Mouse (Mus musculus) midbrain, postnatal 0 days (tissue): ENCODE measurements around the gene Rit1. TPM values are rescaled to one million over a fixed set of nuclear protein-coding genes. Genes with fewer than 3 reads are reported as not detected.

ENCODE experiments used
- ATAC-seq: fragments of 200-750 bp; cut with Nextera tagmentation; 2 replicates; pipeline ENCODE4 v1.8.0; 2017; ENCODE audit warnings: moderate number of reproducible peaks, mild to moderate bottlenecking, moderate TSS enrichment, moderate library complexity; ENCODE audit not compliant: low FRiP score
- DNase-seq: peaks from one replicate; pipeline ENCODE4 v3.0.0-alpha.2; 2015; ENCODE audit warnings: low spot score
- H3K27ac ChIP-seq: fragments of 300-500 bp; sonication (generic); 2 replicates; pipeline ENCODE4 v1.5.1; 2014; ENCODE audit warnings: low read depth, mild to moderate bottlenecking, low read length, mixed read lengths
- H3K27me3 ChIP-seq: fragments of 300-500 bp; sonication (generic); 2 replicates; pipeline ENCODE4 v1.6.1; 2014; ENCODE audit warnings: low read length, control low read depth, mixed read lengths; ENCODE audit not compliant: insufficient read depth
- H3K36me3 ChIP-seq: fragments of 300-500 bp; sonication (generic); 2 replicates; pipeline ENCODE4 v1.6.1; 2014; ENCODE audit warnings: low read length, control low read depth, mixed read lengths; ENCODE audit not compliant: insufficient read depth
- H3K4me1 ChIP-seq: fragments of 300-500 bp; sonication (generic); 2 replicates; pipeline ENCODE4 v1.6.1; 2014; ENCODE audit warnings: mild to moderate bottlenecking, control low read depth, antibody characterized with exemption, low read length, mixed read lengths; ENCODE audit not compliant: insufficient read depth
- H3K4me2 ChIP-seq: fragments of 300-500 bp; sonication (generic); 2 replicates; pipeline ENCODE4 v1.6.1; 2014; ENCODE audit warnings: low read depth, mild to moderate bottlenecking, low read length, mixed read lengths; ENCODE audit not compliant: poor library complexity, severe bottlenecking
- H3K4me3 ChIP-seq: fragments of 300-500 bp; sonication (generic); 2 replicates; pipeline ENCODE4 v1.5.1; 2014; ENCODE audit warnings: low read depth, mild to moderate bottlenecking, low read length, moderate library complexity
- H3K9ac ChIP-seq: fragments of 300-500 bp; sonication (generic); replicated peaks from 2 replicates; pipeline ENCODE4 v1.6.1; 2014; ENCODE audit warnings: mild to moderate bottlenecking, low read length, moderate library complexity, mixed read lengths; ENCODE audit not compliant: poor library complexity, severe bottlenecking
- H3K9me3 ChIP-seq: fragments of 300-500 bp; sonication (generic); 2 replicates; pipeline ENCODE4 v1.6.1; 2016; ENCODE audit warnings: low read length, control low read depth
- CTCF ChIP-seq: IDR thresholded peaks from 2 replicates; pipeline ENCODE4 v1.5.1; 2016; ENCODE audit warnings: antibody characterized with exemption, mild to moderate bottlenecking
- WGBS: fragments of 180-500 bp; shearing (Covaris S2); extraction: QIAGEN DNeasy Blood & Tissue Kit; methylation state at CpG from one replicate; pipeline ENCODE4 v1.1.7; 2014; 5-methylcytosine and 5-hydroxymethylcytosine counted together
- polyA plus RNA-seq: library from polyadenylated mRNA; unstranded; fragments of >200 nt; fragmentation: Nextera tagmentation; extraction: Ambion mirVana; gene quantifications from 2 replicates; pipeline ENCODE4 v1.2.1, GENCODE M21; 2015
- total RNA-seq: library from RNA; depleted of rRNA; stranded (reverse); fragments of >200 nt; gene quantifications from 2 replicates; pipeline ENCODE4 v1.2.3, GENCODE M21; 2014

Rit1 gene
- total and polyA plus RNA-seq, 2 experiments from 2014 or later = 73.5 to 88.3 TPM

DNA sequence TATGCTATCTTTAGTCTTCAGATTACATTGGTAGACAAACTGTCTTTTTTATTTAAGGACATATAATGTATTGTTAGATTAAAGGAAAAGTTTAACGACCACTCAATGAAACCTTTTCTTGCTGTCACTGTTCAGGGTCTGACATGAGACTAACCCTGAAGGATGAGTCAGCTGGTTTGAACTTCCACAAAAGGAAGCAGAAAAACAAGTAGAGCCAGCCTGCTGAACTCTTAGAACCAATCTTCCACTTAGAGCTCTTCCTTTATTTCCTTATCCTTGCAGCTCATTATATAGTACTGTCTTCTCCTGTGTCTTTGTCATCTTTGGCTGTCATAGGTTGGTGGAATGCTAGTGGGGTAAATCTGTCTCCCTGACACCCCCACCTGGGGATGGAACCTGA is 1.2 kb downstream of the Rit1 start:
- Histone ChIP-seq H3K27me3 (no peaks in the 10 kb centered on the region), H3K9ac (no peak overlapping the region), H3K36me3 (peaks cover 16% of the 10 kb centered on the region; the same call in 1 of the 2 replicates), H3K9me3 (no peaks in the 10 kb centered on the region), H3K4me1 (peaks cover 13% of the 10 kb centered on the region), H3K27ac (no peak overlapping the region), H3K4me3 (peak overlapping the region; percentile 73), H3K4me2 (peak overlapping the region; percentile 79)
- ATAC-seq (no peak), DNase-seq (no peak)
- TF ChIP-seq CTCF = no peak
- 70% methylated on average over 1 of the region's 1 CpGs for WGBS

DNA sequence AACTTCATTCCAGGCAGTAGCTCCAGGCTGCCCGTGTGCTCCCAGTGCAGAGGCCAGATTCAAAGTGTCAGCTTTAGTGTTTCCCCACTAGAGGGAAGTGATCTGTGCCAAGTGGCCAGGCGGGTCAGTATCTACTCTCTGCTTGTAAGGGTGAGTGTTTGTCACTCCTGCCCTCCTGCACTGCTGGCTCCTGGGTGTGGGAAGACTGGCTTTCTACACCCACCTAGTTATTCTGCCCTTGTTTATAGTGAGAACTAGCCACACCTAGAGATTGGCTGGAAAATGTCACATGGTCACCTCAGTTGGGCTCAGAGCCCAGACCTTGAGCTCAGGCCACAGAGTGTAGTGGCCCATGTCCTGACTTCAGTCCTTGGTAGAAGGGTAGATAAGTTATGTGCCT is 2.5 kb downstream of the Rit1 start:
- WGBS = 66% methylated on average over 2 of the region's 2 CpGs
- Histone ChIP-seq H3K4me3 (no peak overlapping the region), H3K27ac (no peak overlapping the region), H3K36me3 (peaks cover 11% of the 10 kb centered on the region), H3K9me3 (no peaks in the 10 kb centered on the region), H3K4me2 (no peak overlapping the region), H3K4me1 (peaks cover 13% of the 10 kb centered on the region), H3K27me3 (no peaks in the 10 kb centered on the region), H3K9ac (no peak overlapping the region)
- TF ChIP-seq CTCF = peak; percentile 7; the same call in 1 of the 2 replicates
- DNase-seq (peak; percentile 55), ATAC-seq (no peak)

DNA sequence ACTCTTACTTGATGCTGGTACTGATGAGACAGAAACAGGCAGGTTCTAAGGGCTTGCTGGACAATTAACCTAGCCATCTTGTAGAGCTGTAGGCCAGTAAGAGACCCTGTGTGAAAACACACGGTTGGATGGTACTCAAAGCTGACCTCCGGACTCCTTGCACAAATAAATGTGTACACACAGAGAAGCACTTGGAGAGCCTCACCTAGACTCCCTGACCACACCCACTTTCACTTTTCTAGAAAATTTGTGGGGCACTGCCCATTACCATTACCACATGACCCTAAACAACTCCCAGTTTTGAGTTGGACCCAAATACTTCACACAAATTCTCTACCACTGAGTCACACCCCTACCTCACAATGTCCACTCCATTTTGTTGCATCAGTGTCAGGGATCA is 19.9 kb downstream of the Rit1 start:
- Histone ChIP-seq H3K4me1 (no peaks in the 10 kb centered on the region), H3K36me3 (no peaks in the 10 kb centered on the region), H3K4me2 (no peak overlapping the region), H3K27me3 (no peaks in the 10 kb centered on the region), H3K27ac (no peak overlapping the region), H3K9me3 (no peaks in the 10 kb centered on the region), H3K4me3 (no peak overlapping the region), H3K9ac (no peak overlapping the region)
- WGBS = 88% methylated on average over 2 of the region's 2 CpGs
- no peak for ATAC-seq
- no peak for TF ChIP-seq CTCF
- DNase-seq = no peak

DNA sequence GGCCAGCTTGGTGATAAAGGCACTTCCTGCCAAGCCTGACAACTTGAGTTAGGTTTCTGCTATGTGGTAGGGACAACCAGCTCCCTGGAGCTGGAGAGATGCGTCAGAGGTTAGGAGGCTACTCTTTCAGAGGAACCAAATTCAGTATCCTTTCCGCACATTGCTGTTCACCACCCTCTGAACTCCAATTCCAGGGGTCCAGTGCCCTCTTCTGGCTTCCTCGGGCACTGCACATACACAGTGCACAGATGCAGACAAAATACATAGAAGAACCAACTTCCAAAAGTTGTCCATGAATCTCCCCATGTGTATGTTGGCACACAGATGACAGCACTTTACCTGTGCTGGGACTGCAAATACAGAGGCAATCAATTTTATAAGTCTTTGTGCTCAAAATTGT is 22.0 kb downstream of the Rit1 start:
- Histone ChIP-seq H3K9ac (no peak overlapping the region), H3K9me3 (no peaks in the 10 kb centered on the region), H3K4me2 (no peak overlapping the region), H3K4me1 (no peaks in the 10 kb centered on the region), H3K4me3 (no peak overlapping the region), H3K27me3 (no peaks in the 10 kb centered on the region), H3K27ac (no peak overlapping the region), H3K36me3 (no peaks in the 10 kb centered on the region)
- peak; percentile 33 for DNase-seq
- TF ChIP-seq CTCF = peak; percentile 76
- 47% methylated on average over 3 of the region's 3 CpGs for whole genome bisulfite sequencing
- no peak for ATAC-seq

DNA sequence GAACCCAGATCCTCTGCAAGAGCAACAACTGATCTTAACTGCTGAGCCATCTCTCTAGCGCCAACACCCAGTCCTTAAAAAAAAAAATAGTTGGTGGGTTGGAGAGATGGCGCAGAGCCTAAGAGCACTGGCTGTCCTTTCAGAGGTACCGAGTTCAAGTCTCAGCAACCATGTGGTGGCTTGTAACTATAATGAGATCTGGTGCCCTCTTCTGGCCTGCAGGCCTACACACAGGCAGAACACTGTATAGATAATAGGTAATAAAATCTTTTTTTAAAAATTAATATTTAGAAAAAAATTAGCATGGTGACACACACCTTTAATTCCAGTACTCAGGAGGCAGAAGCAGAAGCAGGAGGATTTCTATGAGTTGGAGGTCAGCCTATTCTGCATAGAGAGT is 23.5 kb downstream of the Rit1 start:
- Histone ChIP-seq H3K27me3 (no peaks in the 10 kb centered on the region), H3K9ac (no peak overlapping the region), H3K4me2 (no peak overlapping the region), H3K4me3 (no peak overlapping the region), H3K4me1 (no peaks in the 10 kb centered on the region), H3K36me3 (peaks cover under 1% of the 10 kb centered on the region; the same call in 1 of the 2 replicates), H3K9me3 (no peaks in the 10 kb centered on the region), H3K27ac (no peak overlapping the region)
- ATAC-seq (no peak), DNase-seq (no peak)
- WGBS = 98% methylated on average over 3 of the region's 3 CpGs
- TF ChIP-seq CTCF = peak; percentile 41

DNA sequence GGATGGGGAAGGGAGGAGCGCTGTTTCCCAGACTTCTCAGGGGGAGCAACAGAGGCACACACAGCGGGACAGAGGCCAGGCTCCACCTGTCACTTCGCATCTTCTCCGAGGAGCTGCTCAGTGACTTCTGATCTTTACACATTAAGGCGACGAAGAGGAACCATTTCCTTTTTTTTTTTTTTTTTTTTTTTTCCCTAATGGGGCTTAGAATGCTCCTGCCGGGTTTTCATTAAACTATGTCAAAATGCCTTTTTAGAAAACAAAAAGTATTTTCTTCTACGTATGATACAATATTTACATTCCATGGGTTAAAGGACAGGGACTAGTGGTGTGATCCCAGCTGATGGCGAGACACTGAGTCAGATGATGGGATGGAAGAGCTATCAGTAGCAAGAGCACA is 28.9 kb downstream of the Rit1 start:
- Histone ChIP-seq H3K4me3 (no peak overlapping the region), H3K4me2 (no peak overlapping the region), H3K9me3 (no peaks in the 10 kb centered on the region), H3K4me1 (no peaks in the 10 kb centered on the region), H3K36me3 (peaks cover 44% of the 10 kb centered on the region), H3K27me3 (no peaks in the 10 kb centered on the region), H3K27ac (no peak overlapping the region), H3K9ac (no peak overlapping the region)
- no peak for DNase-seq
- WGBS = 87% methylated on average over 9 of the region's 9 CpGs
- ATAC-seq = no peak
- TF ChIP-seq CTCF = no peak
